ENCODE assay signal across 30 mouse cellular contexts in the genomic region with DNA sequence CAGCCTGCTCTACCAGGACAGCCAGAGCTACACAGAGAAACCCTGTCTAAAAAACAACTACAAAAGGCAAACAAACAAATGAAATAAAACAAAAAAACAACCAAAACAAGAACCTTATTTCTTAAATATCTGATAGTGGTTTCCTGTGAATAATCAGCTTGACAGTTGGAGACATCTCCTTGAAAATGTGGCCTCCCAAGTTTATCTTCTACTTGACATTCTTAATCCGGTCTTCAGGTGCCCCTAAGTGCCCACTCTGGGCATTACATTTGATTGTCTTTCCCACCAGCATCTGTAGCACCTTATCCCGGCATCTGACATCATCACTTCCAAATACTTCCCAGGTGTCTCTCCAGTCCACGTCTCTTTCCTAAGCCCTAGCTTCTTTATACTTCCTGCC.
"Had no signal": no experiment of that assay in that cellular context is flagged by ENCODE, and none has a peak within 500 bp of the region (broad histone marks: within the 10 kb centered on the region; RNA-seq: fewer than 3 reads in every experiment).

No protein-coding gene starts in this region.

- DNase-seq: left cerebral cortex, postnatal 4 days; liver; liver, embryonic 13.5 days; lung, adult 18-20 months; lung, adult 2 months; lung, embryonic 14.5 days; lung, postnatal 10 days; lung, postnatal 14 days; lung, postnatal 36 days; lung, postnatal 4 days; midbrain, embryonic 14.5 days had no signal

- ATAC-seq: lung, postnatal 0 days; midbrain, embryonic 13.5 days; midbrain, embryonic 15.5 days; midbrain, embryonic 16.5 days had no signal

- H3K4me2 ChIP-seq: limb, embryonic 12.5 days; limb, embryonic 13.5 days; limb, embryonic 15.5 days; liver, embryonic 11.5 days; liver, embryonic 15.5 days; lung, embryonic 14.5 days; lung, embryonic 15.5 days; midbrain, embryonic 11.5 days; midbrain, embryonic 12.5 days; midbrain, embryonic 13.5 days; midbrain, embryonic 15.5 days; neural tube, embryonic 12.5 days had no signal

- H3K27ac ChIP-seq: limb, embryonic 10.5 days; limb, embryonic 12.5 days; limb, embryonic 13.5 days; limb, embryonic 15.5 days; liver, embryonic 13.5 days; liver, embryonic 14.5 days; liver, embryonic 15.5 days; lung, embryonic 15.5 days; macrophage; midbrain, embryonic 10.5 days; midbrain, embryonic 12.5 days; midbrain, embryonic 13.5 days; midbrain, embryonic 15.5 days; neural tube, embryonic 12.5 days had no signal

- H3K9ac ChIP-seq: limb, embryonic 12.5 days; limb, embryonic 13.5 days; limb, embryonic 15.5 days; liver, embryonic 13.5 days; liver, embryonic 14.5 days; liver, embryonic 15.5 days; lung, embryonic 14.5 days; lung, embryonic 15.5 days; midbrain, embryonic 12.5 days; midbrain, embryonic 13.5 days; midbrain, embryonic 15.5 days; neural tube, embryonic 12.5 days had no signal

- H3K36me3 ChIP-seq: limb, embryonic 10.5 days; limb, embryonic 12.5 days; limb, embryonic 13.5 days; limb, embryonic 15.5 days; liver, embryonic 13.5 days; liver, embryonic 15.5 days; lung, embryonic 15.5 days; midbrain, embryonic 10.5 days; midbrain, embryonic 12.5 days; midbrain, embryonic 13.5 days; midbrain, embryonic 15.5 days; neural tube, embryonic 12.5 days had no signal

- H3K27me3 ChIP-seq: limb, embryonic 12.5 days; limb, embryonic 13.5 days; limb, embryonic 15.5 days; liver, embryonic 13.5 days; liver, embryonic 15.5 days; lung, embryonic 15.5 days; midbrain, embryonic 12.5 days; midbrain, embryonic 13.5 days; midbrain, embryonic 15.5 days; neural tube, embryonic 12.5 days had no signal

- H3K4me3 ChIP-seq: limb, embryonic 10.5 days; limb, embryonic 12.5 days; limb, embryonic 13.5 days; limb, embryonic 15.5 days; liver, embryonic 13.5 days; liver, embryonic 15.5 days; lung, embryonic 15.5 days; megakaryocyte, embryonic 14.5 days; midbrain, embryonic 10.5 days; midbrain, embryonic 12.5 days; midbrain, embryonic 13.5 days; midbrain, embryonic 15.5 days; myocyte; neural tube, embryonic 12.5 days had no signal

- H3K9me3 ChIP-seq: limb, embryonic 10.5 days; limb, embryonic 12.5 days; limb, embryonic 13.5 days; limb, embryonic 15.5 days; liver, embryonic 13.5 days; liver, embryonic 15.5 days; lung, embryonic 15.5 days; megakaryocyte, embryonic 14.5 days; midbrain, embryonic 10.5 days; midbrain, embryonic 12.5 days; midbrain, embryonic 13.5 days; midbrain, embryonic 15.5 days; neural tube, embryonic 12.5 days had no signal
